Mouse (Mus musculus): ENCODE data around the gene Sec14l1.

Gene Sec14l1

DNA sequence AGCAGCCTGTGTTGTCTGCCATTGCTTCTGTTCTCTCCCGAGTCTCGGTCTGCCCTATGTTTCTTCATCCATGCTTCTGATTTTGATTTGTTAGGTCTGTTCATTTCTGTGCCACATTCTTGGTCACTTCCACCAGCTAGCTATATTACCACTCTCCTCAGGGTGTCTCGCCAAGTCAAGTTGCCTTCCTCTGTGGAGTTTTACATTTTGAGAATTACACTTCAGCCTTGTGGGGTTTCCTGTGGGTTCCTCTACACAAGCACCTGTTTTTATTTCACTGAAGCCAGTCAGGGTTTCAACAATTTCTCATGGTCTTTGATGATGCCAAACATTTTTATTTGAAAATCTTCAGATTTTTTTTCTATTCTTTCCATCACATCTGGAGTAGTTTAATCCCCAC, 67.8 kb downstream of the Sec14l1 start:
- ATAC-seq (ENCODE audit: low TSS enrichment): no peak

DNA sequence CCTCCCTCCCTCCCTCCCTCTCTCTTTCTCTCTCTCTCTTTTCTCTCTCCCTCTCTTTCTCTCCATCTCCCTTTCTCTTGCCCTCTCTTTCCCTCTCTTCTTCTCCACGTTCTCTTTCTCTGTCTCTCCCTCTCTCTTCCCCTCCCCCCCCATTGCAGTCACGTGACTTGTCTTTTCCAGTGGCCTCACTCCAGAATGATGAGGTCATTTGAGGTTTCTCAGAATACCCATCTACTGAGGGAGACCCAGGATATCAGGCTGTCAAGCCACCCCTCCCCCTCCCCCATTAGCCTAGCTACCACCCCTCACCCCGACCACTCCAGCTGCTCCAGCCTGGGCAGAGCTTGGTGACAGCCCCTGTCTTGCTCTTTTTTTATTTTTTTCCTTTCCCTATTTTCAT, 68.3 kb downstream of the Sec14l1 start:
- ATAC-seq (ENCODE audit: low TSS enrichment): no peak

DNA sequence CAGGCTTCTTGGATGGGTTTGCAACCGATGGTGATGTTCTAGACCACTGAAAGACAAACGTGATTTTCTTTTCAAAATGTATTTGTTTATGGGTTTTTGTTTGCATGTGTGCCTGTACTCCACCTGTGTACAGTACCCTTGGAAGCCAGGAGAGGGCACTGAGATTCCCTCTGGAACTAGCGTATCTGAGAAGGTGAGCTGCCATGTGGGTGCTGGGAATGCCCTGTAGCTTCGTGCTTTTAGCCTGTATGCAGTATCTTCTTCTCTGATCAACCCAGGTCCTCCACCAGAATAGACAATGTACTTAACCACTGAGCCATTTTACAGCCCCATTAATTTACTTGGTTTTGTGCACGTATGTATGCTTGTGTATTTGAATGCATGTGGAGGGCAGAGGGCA, 68.9 kb downstream of the Sec14l1 start:
- ATAC-seq (ENCODE audit: low TSS enrichment): no peak

DNA sequence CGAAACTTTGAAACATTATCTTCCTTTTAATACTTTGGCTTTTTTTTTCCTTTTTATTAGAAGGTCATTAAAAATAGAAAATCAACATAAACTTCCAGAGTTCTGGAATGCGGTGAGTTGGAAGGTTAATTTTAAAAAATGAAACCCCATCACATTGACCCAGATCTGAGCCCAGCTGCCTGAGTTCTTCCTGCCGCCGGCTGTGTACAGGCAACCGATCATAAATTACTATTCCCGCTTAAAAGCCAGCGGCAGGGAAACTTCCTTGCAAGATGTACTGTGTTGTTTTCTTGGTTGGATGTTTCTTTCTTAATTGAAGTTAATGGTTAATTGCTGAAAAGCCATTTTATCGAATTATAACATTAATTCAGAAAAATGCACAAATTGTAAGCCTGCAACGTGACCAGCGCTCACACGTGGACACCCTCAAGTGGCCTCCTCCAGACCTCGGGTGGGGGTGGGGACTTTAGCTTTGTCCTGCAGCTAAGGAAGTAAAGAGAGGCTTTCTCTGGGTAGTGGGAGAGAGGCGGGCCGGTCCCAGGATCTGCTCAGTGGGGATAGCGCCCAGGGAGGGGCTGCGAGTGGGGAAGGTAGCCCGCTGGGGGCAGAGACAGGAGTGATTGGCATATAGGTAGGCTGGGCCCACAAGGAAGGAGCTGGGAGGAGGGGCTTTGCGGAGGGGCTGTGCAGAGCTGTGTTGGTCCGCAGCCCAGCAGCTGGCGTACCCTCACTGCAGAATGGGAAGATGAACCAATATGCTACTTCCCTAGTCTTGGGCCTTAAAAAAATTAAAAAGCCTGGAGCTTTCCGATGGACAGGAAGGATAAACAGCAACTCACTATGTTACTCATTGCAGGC, 70.3 kb downstream of the Sec14l1 start:
- ATAC-seq (ENCODE audit: low TSS enrichment): no peak

DNA sequence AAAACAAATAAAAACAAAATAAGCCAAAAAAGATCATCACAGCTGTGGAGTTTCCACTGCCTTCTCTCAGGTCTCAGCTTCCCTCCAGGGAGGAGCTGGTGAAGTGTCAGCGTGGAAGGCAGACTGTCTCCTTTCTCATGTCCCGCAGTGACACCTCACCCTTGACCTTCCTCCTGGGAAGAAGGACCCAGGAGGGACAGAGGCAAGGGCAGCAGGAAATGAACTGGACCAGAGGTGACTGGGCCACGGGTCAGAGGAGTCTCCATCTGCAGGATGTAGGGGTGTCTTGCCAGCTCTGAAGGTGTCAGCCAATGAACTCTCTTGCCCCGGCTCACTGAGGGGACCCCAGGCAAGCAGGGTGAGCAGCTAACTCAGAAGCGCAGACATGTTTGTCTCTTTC, 76.6 kb downstream of the Sec14l1 start:
- ATAC-seq (ENCODE audit: low TSS enrichment): no peak

DNA sequence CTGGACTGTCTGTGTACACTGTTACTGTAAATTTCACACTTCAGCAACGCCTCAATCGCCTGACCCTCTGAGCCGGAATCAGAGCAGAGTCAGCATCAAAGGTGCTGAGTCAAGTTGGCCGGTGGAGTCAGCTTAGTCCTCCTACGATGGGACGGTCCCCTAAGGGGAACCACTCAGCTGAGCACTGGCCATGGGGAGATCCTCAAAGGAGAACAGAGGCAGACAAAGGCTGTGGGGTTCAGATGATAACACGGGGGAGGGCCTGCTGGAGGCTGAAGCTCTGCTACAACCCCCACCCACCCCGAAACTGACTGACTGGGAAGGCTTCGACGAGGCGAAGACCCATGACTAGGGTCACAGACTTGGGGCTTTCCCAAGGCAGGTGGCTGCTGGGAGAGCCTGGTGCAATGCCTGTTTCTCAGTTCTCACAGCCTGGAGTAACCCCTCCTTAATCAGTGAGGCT, 79.5 kb downstream of the Sec14l1 start:
- ATAC-seq (ENCODE audit: low TSS enrichment): no peak

DNA sequence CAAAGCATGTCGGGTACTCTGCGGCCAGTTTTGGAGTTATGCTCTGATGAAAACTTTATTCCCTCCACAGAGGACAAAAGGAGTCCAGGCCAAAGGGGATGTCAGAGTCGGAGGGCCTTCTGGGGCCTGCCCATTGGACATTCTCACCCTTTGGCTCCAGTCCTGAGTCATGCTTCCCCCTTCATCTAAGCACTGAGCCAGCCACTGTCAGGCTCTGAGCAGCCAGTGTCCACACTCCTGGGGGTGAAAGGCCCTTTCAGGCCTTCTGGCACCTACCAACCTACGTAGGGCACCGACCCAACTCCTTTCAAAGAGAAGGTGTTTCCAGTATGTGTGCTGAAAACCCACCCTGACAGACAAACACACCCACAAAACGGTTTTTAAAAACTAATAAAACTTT, 80.6 kb downstream of the Sec14l1 start:
- ATAC-seq (ENCODE audit: low TSS enrichment): no peak

DNA sequence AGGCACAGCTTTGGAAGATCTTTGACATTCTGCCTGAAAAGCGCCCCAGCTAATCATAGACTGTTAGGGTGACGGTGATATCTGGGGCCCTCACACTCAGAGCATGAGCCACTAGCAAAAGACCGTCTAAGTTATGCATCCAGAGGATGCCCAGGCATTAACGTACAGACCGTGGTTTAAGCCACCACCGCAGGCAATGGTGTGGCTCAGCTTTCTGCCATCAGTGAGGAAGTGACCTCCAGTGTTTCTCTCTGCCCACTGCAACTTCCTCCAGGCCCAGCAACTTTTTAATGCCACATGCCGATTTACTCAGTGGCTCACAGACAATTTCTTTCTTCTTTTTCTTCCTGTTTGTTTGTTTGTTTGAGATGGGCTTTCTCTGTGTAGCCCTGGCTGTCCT, 81.7 kb downstream of the Sec14l1 start:
- no peak for ATAC-seq (ENCODE audit: low TSS enrichment)

DNA sequence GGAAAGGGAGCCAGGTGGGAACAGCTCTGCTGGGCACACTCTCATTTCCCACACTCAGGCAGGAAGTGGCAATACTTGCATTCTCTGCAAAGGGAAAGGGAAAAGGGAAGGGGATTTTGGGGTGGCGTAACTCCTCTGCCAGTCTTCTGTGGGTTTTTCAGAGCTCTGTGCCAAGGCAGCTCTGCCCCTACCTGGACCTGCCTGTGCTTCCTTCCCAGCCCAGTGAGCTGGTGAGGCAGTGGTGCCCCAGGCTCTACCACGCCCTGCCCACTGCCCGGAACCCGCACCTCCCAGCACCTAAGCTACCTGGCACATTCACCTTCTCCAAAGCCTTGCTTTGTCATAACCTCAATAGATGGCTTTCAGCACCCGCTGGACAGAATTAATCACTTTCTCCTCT, 83.2 kb downstream of the Sec14l1 start:
- no peak for ATAC-seq (ENCODE audit: low TSS enrichment)

DNA sequence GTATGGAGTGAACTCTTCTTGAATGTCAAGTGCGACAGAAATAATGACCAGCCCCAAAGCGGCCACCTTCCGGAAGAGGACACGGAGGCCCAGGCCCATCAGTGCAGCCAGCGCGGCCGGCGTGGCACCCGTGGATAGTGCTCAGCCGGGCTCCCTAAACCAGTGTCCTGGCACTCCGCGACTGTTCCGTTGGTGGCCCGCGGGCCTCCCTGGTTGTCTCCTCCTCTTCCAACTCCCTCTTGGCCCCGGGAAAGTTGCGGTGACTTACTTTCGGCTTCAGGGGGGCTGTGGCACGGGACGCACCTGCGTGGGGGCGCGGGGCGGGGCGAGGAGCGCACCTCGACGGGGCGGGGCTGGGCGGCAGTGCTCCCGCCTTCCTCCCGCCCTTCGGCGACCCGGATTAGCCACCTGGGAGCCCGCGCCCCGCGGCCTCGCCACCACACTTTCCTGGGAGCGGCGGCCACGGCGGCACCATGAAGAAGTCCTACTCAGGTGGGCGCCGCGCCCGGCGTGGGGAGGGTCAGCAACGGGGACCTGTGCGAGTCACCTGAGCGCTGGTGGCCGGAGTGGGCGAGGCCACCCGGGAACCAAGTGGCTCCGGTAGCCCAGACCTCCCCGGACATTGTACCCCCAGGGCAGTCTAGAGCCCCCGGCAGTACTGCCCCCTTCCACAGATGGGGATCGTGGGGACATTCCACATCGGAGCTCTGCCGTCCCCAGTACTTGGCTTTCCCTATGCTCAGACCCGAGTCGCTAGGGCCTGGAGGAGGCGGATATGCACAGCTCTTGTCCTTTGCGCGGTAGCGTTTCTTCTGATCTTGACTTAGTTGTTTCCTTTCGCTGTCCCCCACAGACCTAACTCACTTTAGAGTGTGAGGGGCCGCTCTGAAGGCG, 84.6 kb downstream of the Sec14l1 start, which contains the start of gene Sept9:
Sept9 (plus strand) TSS at position 380 of the 894 bp plus-strand sequence.
- ATAC-seq (ENCODE audit: low TSS enrichment): no peak

DNA sequence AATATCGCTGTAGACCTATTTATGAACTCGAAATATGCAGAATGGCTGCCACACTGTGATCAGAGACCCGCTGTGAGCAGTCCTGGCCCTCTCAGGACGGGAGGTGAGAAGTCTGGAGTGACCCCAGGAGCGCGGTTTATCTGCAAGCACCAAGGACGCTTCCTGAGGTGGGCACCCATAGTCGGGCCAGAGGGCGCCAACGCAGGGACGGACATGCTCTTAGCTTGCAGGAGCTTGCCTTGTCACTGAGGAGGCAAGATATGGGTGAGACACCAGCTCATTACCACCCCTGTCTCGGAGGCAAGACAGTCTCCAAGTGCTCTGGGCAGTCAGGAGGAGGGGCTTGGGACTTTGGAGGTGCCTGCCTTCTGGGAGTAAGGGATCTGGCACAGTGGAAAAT, 86.9 kb downstream of the Sec14l1 start:
- no peak for ATAC-seq (ENCODE audit: low TSS enrichment)

DNA sequence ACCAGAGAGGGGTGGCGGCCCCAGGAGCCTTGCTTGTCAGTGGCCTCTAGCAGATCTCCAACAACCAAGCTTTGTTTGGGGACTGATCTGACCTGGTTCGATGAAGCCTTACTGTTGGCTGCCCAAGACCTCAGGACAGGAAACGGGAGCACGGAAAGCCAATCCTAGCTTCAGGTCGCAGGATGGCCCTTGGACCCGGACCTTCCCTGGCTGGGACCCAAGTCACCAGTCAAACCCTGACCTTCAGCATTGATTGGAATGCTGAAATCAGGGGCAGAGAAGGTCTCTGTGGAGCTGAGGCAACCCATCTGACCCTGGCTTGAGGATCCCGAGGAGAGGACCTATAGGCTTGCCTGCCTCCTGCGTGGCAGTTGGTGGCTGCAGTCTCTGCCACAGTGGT, 89.6 kb downstream of the Sec14l1 start:
- ATAC-seq (ENCODE audit: low TSS enrichment): no peak

DNA sequence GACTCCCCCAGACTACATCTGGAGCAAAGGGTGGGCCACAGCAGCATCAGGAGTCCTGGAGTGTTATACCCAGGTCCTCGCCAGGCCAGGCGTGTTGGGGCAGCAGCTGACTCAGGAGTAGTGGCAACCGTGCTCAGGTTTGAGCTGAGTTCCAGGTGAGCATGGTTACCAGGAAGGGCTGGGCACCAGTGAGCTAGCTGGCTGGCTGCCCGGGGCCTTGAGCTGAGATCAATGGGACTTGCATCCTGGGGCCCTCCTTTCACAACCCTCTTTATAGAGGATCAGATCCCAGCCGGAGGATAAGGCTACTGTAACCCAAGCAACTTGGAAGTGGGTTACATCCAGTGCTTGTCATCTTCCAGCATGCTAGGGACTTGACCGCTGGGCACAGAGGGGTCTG, 90.1 kb downstream of the Sec14l1 start:
- ATAC-seq (ENCODE audit: low TSS enrichment): no peak

DNA sequence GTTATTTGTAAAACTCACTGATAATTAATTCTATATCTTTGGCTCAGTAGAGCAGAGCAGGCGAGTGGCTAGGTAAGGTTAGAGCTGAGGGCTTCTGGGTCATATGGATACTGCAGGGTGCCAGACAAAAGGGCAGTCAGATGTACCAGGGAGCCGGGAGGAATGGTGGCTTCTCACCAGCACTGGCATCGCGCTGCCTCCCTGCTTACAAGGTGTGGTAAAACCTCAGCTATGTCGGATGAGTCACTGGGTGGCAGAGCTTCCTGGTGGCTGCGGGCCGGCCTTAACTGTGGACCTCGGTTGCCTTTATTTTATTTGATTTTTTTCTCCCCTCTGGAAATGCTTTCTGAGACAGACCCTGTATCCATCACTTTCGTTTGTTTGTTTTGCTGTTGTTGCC, 90.5 kb downstream of the Sec14l1 start:
- no peak for ATAC-seq (ENCODE audit: low TSS enrichment)

DNA sequence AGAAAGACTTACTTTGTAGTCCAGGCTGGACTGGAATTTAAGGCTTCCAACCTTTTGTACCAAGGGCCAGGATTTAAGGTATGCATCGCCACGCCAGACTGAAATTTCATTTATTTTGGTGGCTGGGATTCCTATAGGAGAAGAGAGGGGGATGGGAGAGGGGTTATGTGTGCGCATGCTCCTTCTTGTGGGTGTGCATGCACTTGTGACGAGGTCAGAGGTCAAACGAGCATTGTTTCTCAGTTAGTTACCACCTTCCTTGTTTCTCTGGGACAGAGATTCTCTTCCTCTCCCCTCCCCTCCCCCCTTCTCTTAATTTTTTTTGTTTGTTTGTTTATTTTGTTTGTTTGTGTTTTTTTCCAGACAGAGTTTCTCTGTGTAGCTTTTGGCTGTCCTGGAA, 92.5 kb downstream of the Sec14l1 start:
- no peak for ATAC-seq (ENCODE audit: low TSS enrichment)

DNA sequence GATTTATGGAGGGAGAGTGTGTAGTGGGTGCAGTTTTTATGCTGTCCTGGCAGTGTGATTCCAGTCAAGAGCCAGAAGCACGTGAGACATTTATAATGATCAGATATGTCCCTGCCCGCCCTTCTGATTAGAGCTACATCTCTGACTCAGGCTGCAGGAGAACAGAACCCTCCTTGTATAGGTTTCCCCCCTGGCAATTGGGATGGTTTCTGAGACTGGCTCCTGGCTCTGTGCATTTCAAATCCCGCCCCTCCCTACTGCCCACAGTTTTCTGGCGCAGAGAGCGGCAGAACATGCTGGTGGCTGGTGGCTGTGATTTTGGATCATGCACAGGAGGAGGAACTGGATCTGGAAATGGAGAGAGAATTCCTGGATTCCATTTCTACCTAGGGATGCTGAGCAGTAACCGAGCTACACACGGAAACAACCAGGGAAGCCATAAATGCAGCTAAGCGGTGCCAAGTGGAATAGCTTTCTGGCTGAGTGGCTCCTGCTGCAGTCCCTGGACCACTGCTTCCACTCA, 93.2 kb downstream of the Sec14l1 start:
- ATAC-seq (ENCODE audit: low TSS enrichment): peak; percentile 87

Data from frontal cortex, adult (tissue).